Mouse (Mus musculus): Measurements from ENCODE around the gene Man2b2.

The Man2b2 gene

GRCm38 (mm10) chr5:36829913-36830879 lies at the start of gene Man2b2:
TSS of gene Man2b2 (minus strand) at chr5:36830653.
- CTCF ChIA-PET = interaction anchor here (0.8 kb wide), 1 partner anchor 10 kb away, joined by 3 read pairs; no protein-coding TSS in a partner anchor

DNA sequence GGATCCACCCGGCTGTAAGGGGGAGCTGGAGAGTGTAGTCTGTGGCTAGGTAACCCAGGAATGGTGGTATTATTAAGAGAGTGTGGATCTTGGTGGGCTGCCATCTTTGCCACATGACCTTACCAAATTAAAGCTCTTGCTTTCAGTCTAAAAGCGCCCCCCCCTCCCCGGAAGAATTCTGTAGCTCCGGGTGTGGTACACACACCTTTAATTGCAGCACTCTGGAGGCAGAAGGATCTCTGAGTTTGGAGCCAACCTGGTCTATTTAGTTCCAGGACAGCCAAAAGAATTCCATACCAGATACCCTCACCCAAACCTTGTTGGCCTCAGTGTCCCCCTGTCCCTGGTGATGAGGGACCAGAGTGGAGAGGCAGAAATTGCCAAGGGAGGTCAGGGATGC lies 48.3 kb upstream of the Man2b2 start:
- CTCF ChIA-PET = no interaction called here

DNA sequence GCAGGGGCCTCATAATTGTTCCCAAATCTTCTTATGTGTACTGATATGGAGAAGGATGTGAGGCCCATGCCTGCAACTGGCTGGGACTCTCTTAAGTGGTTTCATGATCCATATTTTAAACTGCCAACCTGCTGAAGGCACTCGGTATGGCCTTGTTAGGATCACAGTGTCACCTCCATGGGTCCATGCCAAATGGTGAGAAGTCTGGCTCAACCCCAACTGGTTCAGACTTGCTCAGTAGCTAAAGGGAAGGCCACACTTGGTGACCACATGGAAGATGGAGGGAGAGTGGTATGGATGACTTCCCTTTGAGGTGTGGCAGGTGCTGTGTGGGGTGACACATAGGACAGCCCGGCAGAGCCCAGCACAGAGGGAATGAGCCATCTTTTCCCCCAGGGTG lies 47.2 kb upstream of the Man2b2 start:
- CTCF ChIA-PET = no interaction called here

GRCm38 (mm10) chr5:36876777-36877396 lies 46.4 kb upstream of the Man2b2 start:
- CTCF ChIA-PET = no interaction called here

GRCm38 (mm10) chr5:36875956-36876355 lies 45.5 kb upstream of the Man2b2 start:
- CTCF ChIA-PET = no interaction called here

DNA sequence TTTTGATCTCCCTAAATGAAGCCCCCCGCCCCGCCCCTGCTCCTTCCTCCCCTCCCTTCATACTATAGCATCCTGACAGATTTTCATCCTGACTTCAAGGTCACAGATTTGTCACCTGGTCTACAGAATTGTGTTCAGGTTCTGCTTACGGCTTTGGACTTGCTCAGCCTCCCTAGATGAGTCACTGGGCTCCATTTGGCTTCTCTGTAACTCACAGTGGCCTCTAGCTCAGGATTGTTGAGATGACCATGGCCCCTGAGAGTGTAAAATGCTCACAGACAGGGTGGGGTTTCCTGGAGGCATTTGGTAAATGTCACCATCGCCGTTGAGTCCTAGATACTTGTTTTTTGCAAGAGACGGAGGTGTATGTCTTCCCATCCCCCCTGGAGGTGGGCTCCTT lies 40.5 kb upstream of the Man2b2 start:
- CTCF ChIA-PET = no interaction called here

DNA sequence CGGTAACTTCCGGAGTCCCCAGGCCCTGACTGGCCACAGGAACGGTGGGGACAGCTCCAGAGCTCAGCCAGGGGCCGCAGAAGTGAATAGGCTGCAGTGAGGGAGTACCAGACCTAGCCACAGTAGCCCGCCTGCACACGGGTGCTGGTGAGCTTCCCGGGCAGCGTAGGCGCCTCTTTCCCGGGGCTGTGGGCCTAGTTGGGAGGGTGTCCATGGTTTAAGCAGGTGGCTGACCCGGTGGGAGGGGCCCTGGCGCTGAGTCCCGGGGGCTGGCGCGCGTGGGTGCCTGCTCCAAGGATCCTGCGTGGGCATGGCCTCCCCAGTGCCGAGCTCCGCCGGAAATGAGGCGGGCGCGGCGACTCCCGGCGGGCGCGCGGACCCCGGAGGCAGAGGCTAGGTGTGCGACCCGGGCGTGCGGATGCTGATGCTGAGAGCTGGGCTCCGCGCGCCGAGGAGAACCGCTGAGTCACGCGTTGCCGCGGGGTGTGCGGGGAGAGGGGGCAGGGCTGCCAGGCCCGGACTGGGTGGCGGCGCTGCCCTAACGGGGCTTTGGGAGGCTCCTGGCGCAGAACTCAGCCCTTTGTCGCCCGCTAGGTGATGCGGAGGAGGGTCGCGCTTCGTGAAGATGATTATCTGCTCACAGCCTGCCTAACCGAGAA lies 39.3 kb upstream of the Man2b2 start:
- CTCF ChIA-PET = no interaction called here

GRCm38 (mm10) chr5:36869186-36869577 lies 38.7 kb upstream of the Man2b2 start:
- CTCF ChIA-PET = no interaction called here

GRCm38 (mm10) chr5:36868266-36869090 lies 38.0 kb upstream of the Man2b2 start, which contains the start of gene Ppp2r2c:
TSS of gene Ppp2r2c (plus strand) at chr5:36868513.
- CTCF ChIA-PET = no interaction called here

- CTCF ChIA-PET = no interaction called here
These were observed 37.1 kb upstream of the Man2b2 start for GRCm38 (mm10) chr5:36867561-36867960.

DNA sequence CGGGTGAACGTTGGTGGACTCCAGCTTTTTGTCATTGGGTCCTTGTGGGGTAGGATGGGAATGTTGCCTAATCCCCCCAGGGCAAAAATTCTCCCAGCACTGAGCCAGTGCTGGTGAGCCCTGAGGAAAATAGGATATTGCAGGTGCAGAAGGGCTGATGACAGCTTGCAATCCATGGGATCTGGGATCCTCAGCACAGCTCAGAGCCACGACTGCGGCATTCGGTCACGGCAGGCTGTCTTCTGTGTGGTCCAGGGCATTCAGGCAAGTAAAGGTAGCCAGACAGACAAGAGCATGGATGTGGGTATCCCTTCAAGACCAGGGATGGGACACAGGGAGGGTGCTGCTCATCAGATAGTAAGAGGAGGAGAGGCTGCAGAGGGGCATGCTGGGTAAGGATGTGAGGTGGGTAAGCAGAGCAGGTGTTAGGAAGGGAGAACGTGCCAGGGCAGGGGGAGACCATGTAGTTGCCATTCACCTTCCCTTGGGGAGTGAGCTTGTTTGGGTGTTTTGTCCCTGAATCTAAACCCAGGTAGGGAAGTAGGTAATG lies 36.3 kb upstream of the Man2b2 start:
- CTCF ChIA-PET = no interaction called here

GRCm38 (mm10) chr5:36861084-36861483 lies 30.6 kb upstream of the Man2b2 start:
- CTCF ChIA-PET = interaction anchor here (0.6 kb wide), 1 partner anchor 445 kb away, joined by 3 read pairs; no protein-coding TSS in a partner anchor

- CTCF ChIA-PET = no interaction called here
These were observed 27.1 kb upstream of the Man2b2 start for GRCm38 (mm10) chr5:36857546-36857945.

GRCm38 (mm10) chr5:36856529-36856928 lies 26.1 kb upstream of the Man2b2 start:
- CTCF ChIA-PET = no interaction called here

DNA sequence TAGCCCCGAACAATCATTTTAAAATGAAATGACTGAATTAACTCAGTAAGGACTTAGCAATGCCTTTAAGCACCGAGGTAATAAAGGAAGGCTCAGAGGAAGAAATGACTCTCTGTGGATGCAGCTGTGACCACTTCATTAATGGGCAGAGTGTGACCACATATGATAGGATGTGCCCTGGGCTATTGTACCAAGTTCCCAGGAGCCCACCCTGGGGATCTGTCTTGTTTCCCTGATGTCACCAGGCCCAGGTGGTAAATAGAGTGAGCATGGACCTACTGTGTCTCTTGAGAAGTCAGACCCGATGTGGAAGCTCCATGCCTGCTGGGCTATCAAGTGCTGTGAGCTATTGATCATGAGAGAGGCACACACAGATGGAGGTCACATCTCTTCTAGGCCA lies 24.7 kb upstream of the Man2b2 start:
- CTCF ChIA-PET = no interaction called here

- CTCF ChIA-PET = no interaction called here
These were observed 21.1 kb upstream of the Man2b2 start for GRCm38 (mm10) chr5:36851572-36851971.

DNA sequence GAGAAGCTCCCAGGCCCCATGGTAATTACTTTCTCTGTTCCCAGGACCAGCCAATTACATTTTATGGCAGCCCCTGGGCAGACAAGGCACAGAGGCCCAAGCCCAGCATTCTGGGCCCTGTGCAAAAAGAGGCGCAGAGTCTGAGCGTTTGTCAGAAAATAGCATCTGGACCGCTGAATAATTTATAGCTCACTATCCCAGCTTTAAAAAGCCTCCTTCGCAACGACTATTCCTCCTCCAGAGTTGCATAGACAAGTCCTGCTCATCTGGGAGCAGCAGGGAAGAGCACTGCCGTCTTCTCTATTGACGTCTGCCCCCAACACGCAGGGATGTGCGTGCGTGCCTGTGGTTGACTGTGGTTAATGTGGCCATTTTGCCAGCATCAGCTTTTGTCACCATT lies 14.0 kb upstream of the Man2b2 start:
- CTCF ChIA-PET = interaction anchor here (0.6 kb wide), 1 partner anchor 33 kb away, joined by 3 read pairs; no protein-coding TSS in a partner anchor

- CTCF ChIA-PET = no interaction called here
These were observed 11.2 kb upstream of the Man2b2 start for GRCm38 (mm10) chr5:36841701-36842100.

GRCm38 (mm10) chr5:36840092-36840491 lies 9.6 kb upstream of the Man2b2 start:
- CTCF ChIA-PET = no interaction called here

- CTCF ChIA-PET = no interaction called here
These were observed 9.1 kb upstream of the Man2b2 start for GRCm38 (mm10) chr5:36839602-36840001.

DNA sequence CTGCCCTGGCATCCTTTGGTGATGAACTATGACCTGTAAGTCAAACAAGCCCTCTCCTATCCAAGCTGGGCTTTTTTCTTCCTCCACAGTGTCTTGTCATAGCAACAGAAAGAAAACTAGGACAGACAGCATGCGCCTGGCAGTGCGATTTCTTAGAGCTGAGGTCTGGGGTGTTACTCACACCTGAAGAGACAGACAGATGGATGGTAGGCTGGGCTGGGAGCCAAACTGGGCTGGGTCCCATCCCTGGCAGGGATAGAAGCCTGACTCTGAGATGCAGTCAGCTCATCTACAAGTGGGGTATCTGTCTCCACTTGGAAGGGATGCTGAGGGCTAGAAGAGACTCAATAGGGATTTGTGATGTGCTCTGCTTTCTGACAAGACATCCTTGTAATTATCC lies 8.6 kb upstream of the Man2b2 start:
- CTCF ChIA-PET = no interaction called here

All from spleen, embryonic (tissue).